Mouse (Mus musculus) frontal cortex, postnatal 25 days (tissue): ENCODE results near the gene Tmem132c.
"Not testable (repeated sequence)": the region's sequence is repeated elsewhere in the genome, so short reads cannot be mapped to it uniquely, and the experiment has no call there.

Experiments used
- DNase-seq, 2 experiments: peaks; one replicate each; pipeline ENCODE4 v3.0.0; 2022; ENCODE audit warnings: low spot score in 2 of 2

Tmem132c gene

GRCm38 (mm10) chr5:127344721-127345120, 103.1 kb downstream of the Tmem132c start:
- DNase-seq, result no peak

DNA sequence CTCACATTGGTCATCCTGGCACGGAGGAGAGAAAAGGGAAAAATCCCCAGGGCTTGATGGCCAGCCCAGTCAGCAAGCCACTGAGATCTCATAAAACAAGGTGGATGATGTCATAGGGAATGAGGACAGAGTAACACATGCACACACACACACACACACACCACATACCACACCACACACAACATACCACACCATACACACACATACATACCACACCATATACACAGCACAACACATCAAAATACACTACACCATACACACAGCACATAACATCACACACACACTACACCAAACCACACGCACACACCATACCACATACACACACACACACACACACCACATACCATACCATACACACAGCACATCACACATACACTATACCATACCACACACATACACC, 104.8 kb downstream of the Tmem132c start:
- DNase-seq, result no peak

- DNase-seq, result no peak
These were observed 105.6 kb downstream of the Tmem132c start for GRCm38 (mm10) chr5:127347053-127347748.

DNA sequence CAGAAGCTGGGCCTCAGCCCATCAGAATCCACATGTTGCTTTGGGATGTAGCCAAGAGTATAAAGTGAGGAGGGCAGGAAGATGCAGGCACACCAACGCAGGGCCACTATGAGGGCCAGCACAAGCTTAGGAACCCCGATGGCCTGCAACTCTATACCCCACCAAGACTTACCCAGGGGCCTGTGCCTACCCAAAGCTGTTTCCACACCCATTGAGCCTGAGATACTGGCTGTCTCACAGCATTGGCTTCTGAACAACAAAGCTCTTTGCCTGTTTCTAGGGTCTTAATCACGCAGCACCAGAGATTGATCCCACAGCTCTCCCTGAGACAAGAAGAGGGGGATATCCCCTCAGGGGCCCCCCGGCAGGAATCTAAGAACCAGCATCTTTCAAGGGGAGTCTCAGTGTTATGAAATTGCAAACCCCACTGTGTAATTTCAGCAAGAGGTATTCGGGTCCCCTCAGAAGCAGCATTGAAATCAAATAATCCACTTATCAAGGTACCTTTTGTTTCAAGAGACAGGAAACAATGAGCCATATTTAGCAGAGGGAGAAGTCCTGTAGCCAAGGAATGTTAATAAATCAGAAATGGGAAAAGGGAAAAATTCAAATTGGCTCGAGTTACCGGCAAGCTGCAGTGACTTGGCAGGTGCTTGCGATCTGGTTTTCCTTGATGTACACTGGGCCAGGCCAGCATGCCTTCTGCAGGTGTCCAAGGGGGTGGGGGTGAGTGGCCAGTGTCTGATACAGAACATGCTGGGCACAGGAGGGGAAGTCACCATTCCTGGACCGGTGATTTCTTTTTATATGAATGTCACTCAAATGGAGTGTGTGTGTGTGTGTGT, 107.8 kb downstream of the Tmem132c start:
- no peak for DNase-seq

DNA sequence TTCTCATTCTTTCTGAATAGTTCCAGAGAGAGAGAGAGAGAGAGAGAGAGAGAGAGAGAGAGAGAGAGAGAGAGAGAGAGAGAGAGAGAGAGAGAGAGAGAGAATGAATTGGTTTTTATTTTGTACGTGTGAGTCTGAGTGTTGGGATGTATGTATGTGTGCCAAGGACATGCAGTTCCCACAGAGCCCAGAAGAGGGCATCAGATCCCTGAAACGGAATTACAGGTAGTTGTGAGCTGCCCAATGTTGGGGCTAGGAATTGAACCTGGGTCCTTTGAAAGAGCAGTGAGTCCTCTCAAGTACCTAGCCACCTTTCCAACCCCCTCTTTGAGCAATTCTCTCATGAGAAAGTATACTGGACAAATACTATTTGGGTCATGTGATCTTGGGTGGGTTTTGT, 111.4 kb downstream of the Tmem132c start:
- no peak for DNase-seq

GRCm38 (mm10) chr5:127355836-127356235, 114.2 kb downstream of the Tmem132c start:
- no peak for DNase-seq

DNA sequence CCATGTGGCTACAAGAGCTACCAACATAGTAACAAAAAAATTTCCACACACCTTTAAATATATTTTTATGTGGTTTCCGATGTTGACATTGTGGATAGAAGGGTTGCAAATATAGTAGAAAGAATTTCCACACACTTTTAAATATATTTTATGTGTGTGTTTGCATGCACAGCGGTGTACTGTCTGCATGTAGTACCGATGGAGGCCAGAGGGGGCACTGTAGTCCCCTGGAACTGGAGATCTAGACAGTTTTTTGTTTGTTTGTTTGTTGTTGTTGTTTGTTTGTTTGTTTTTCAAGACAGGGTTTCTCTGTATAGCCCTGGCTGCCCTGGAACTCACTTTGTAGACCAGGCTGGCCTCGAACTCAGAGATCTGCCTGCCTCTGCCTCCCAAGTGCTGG, 116.3 kb downstream of the Tmem132c start:
- DNase-seq, result not testable (repeated sequence)

DNA sequence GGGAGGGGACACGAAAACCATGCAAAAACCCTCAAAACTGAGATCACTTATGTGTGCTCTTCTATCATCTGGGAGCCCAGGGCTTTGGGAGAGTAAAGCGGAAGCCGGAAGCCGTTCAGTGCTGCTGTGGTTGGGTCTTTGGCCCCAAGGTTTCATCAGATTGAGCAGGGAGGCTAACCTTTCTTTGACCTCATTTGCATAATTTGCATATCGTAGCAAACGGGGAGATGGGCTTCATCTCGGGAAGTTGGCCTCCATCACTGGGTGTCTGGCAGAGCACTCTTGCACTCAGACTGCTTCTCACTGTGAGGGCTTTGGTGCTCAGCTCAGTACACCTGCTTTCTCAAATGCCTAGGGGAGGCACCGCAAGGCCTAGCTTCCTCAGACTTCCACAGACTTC, 119.5 kb downstream of the Tmem132c start:
- no peak for DNase-seq

GRCm38 (mm10) chr5:127365061-127365460, 123.5 kb downstream of the Tmem132c start:
- DNase-seq, result no peak

- DNase-seq, result no peak
These were observed 126.6 kb downstream of the Tmem132c start for GRCm38 (mm10) chr5:127368191-127368590.

- DNase-seq, result no peak
These were observed 128.2 kb downstream of the Tmem132c start for GRCm38 (mm10) chr5:127369812-127370211.

DNA sequence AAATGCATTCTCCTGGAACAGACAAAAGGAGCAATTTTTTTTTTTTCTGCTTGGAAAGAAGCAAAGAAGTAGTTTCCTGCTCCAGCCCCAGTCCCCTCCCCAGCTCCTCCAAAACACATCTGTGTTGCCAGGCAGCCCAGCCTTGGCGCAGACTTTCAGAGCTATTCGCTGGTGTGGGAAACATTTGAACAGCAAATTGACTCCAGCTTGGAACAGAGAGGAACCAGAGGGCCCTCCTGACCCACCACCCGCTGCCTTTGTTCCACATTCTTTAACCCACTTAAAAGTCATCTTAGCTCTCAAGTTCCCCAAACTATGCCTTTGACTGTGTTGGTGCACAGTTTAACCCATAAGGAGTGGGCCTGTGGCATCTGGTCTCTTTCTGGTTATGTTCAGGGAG, 128.9 kb downstream of the Tmem132c start:
- no peak for DNase-seq

DNA sequence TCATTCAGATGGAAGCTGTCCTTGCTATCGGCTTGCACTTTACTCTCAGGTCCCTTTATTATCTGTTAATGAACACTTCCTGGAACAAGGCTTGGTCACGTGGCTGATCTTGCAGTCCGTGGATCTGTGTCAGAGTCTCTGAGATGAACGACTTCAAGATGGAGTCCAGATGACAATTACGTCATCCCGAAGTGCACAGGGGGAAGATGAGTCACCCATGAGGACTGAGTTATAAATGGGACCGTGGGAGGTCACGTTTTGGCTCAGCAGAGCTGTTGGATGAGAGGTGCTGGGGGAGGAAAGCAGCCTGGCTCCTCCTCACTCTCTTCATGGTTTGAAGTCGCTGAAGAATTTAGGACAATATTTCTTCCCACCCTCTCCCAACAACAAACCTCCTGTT, 132.6 kb downstream of the Tmem132c start:
- DNase-seq, result no peak

GRCm38 (mm10) chr5:127375654-127376053, 134.0 kb downstream of the Tmem132c start:
- no peak for DNase-seq

DNA sequence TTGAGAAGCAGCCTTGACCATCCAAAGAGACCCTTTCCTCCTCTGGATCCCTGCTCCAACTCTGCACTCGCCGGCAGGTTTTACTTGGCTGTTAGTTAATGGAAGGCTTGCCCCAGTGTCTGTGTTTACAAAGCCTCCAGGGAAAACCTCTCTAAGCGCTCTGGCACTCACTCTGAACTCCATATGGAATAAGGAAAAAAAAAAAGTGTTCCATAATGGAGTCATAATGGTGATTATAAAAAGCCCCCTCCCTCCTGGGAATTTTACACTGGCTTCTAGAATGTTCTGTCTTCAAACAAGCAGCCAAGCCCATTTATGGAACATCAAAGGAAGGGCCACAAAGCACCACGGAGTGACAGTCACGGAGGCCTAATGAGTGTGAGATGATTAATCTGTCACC, 136.9 kb downstream of the Tmem132c start:
- DNase-seq, result no peak

GRCm38 (mm10) chr5:127379351-127379750, 137.7 kb downstream of the Tmem132c start:
- DNase-seq, result no peak

DNA sequence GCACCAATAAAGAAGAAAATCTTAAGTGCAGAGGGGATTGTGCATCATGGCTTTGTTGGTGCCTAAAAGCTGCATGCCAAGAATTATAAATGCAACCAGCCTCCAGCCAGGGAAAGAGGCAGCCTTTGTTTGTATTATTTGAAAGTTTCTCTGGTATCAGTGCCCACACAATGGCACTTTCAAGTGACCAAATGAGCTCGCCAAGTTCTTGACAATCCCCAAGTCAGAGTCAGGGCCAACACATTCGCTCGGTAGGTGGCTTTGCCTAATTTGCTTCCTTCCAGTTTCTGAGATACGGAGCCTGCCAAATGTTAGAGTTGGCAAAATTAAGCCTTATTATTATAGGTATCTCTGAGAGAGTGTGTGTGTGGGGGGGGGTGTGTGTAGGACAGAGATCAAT, 139.6 kb downstream of the Tmem132c start:
- no peak for DNase-seq

GRCm38 (mm10) chr5:127382571-127382970, 141.0 kb downstream of the Tmem132c start:
- DNase-seq, result no peak

- DNase-seq, result no peak
These were observed 149.6 kb downstream of the Tmem132c start for GRCm38 (mm10) chr5:127391187-127391586.

- no peak for DNase-seq
These were observed 155.3 kb downstream of the Tmem132c start for GRCm38 (mm10) chr5:127396889-127397288.

DNA sequence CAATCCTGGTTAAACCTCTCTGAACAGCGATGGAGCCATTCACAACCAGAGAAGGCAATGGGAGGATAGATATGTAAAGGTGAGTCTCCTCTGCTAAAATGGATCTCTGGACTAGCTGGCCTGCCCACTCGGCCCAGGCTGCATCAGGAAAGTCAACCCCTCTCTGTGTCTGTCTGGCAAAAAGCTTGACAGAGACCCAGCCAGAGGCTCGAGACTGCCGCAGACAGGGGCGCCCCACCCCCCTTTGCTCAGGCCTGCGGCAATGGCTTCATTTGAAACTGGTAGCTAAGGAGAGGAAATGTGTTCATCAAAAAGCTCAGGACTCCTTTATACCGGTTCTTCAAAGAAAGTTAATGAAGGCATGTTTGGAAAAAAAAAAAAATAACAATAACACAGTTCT, 156.4 kb downstream of the Tmem132c start:
- DNase-seq, result no peak

DNA sequence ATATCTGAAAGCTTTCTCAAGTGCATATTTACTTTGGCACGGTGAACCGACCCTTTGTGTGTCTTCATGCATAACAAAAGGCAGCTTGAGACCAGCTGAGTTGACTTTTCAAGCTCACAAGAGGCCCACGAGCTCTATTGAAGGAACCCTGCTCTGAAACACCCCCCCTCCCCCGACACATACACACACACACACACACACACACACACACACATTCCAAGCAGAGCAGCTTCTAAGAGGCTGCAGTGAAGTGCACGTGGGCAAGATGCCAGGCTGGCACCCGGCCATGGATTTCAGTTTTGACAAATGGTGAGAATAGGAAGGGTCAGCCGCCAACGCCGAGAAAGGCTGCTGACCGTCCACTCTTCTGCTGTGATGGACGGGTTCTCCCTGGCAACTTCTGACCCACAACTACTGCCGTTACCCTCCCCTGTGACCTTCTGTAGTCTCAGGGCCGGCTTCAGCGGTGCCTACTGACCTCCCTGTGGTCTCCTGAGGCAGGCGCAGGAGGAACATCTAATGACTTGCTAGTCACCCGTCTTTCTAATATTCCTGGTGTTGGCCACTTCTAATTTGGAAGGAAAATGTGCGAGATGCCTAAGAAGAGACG, 163.9 kb downstream of the Tmem132c start:
- peak in 1 of 2 experiments; percentile 16 for DNase-seq
